Mouse (Mus musculus): ENCODE results near the gene Serinc2. TPM values are rescaled to one million over a fixed set of nuclear protein-coding genes. Genes with fewer than 3 reads are reported as not detected.

Gene Serinc2
- polyA plus RNA-seq, 1 experiment from 2014 or later = 10.8 TPM

DNA sequence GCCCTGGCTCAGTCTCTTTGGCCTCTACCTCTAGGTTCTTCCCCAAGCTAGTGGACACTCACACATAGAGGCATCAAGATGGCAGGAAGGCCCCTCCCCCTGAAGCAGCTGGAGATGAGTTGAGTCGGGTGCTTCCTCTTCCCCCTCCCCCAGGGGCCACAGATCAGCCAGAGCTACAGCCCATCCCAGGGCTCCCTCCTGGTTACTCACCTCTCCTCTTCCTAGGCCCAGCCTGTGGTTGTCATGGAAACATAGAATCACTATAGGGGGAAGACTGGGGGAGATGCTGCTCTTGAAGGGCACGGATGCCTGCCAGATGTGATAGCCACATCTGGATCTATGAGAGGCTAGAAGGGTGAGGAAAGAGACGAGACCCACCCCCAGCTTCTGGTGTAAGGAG, 25.7 kb upstream of the Serinc2 start:
- no peak overlapping the region for H3K9ac ChIP-seq (ENCODE audit: low read depth, low read length)
- no peaks in the 10 kb centered on the region for H3K9me3 ChIP-seq (replicated peaks; ENCODE audit: control insufficient read depth, low read length)
- H3K27ac ChIP-seq (ENCODE audit: low read depth, low read length) = no peak overlapping the region
- no peak overlapping the region for H3K4me3 ChIP-seq (ENCODE audit: low read depth, low read length)
- no peak for ATAC-seq (replicated peaks; ENCODE audit: insufficient number of reproducible peaks, low FRiP score, low TSS enrichment)
- no peak overlapping the region for H3K4me2 ChIP-seq
- peaks cover 13% of the 10 kb centered on the region; the same call in 1 of the 2 replicates for H3K4me1 ChIP-seq (ENCODE audit: control insufficient read depth, insufficient read depth, low read length)
- peaks cover 23% of the 10 kb centered on the region for H3K27me3 ChIP-seq (ENCODE audit: control insufficient read depth, insufficient read depth, low read length)
- 26% methylated on average over 3 of the region's 3 CpGs for WGBS (ENCODE audit: insufficient replicate concordance)
- no peaks in the 10 kb centered on the region for H3K36me3 ChIP-seq (ENCODE audit: control insufficient read depth, insufficient read depth, low read length)

DNA sequence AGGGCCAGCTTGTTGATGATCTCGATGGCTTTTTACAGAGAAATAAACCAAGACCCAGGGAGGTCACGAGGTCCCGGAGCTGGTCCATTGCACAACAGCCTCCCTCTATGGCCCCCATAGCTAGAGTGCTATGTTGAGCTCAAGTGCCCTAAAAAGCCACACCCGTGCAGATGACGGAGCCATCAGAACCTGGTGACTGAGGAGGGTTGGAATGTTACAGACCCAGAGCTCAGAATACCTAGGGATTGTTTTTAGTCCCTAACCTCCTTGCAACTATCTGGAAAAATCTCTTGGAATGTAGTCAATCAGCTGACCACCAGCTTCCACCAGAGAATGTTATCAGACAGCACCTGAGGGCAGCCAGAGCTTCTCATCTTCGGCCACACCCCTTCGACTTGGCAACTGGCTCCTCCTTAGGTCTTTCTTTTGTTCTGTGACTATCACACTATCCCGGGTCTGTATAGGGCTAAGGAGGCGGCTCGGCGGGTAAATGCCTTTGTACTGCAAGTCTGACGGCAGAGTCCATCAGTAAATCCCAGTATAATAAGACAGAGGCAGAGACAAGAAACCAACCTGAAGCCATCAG, 23.4 kb upstream of the Serinc2 start:
- no peaks in the 10 kb centered on the region for H3K9me3 ChIP-seq (replicated peaks; ENCODE audit: control insufficient read depth, low read length)
- no peak overlapping the region for H3K4me2 ChIP-seq
- H3K27ac ChIP-seq (ENCODE audit: low read depth, low read length) = no peak overlapping the region
- peaks cover 8% of the 10 kb centered on the region; the same call in 1 of the 2 replicates for H3K4me1 ChIP-seq (ENCODE audit: control insufficient read depth, insufficient read depth, low read length)
- no peak for ATAC-seq (replicated peaks; ENCODE audit: insufficient number of reproducible peaks, low FRiP score, low TSS enrichment)
- no peak overlapping the region for H3K9ac ChIP-seq (ENCODE audit: low read depth, low read length)
- no peaks in the 10 kb centered on the region for H3K36me3 ChIP-seq (ENCODE audit: control insufficient read depth, insufficient read depth, low read length)
- peaks cover 10% of the 10 kb centered on the region for H3K27me3 ChIP-seq (ENCODE audit: control insufficient read depth, insufficient read depth, low read length)
- WGBS (ENCODE audit: insufficient replicate concordance) = 45% methylated on average over 12 of the region's 12 CpGs
- no peak overlapping the region for H3K4me3 ChIP-seq (ENCODE audit: low read depth, low read length)

DNA sequence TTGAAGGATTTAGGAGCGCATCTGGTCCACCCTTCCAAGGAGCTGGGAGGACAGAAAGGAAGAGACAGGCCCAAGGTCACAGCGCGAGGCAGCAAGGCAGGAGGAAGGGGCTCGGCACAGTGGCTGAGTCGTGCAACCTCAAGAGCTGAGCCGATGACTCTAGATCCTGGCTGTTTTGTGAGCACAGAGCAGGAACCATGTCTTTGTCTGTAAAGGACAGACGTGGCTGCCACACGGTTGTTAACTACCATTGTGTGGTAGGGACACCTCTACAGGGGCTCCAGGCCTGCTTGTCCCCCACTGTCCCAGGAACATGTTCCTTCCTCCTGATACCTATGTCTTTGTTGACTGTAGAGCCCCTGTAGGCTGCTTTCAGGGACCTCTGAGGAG, 20.6 kb upstream of the Serinc2 start:
- Histone ChIP-seq H3K9ac (ENCODE audit: low read depth, low read length) (no peak overlapping the region), H3K27me3 (ENCODE audit: control insufficient read depth, insufficient read depth, low read length) (0 out of 2 replicates have a peak, but pooled peaks cover 2% of the 10 kb centered on the region), H3K27ac (ENCODE audit: low read depth, low read length) (no peak overlapping the region), H3K4me3 (ENCODE audit: low read depth, low read length) (no peak overlapping the region), H3K4me2 (no peak overlapping the region), H3K9me3 (replicated peaks; ENCODE audit: control insufficient read depth, low read length) (no peaks in the 10 kb centered on the region), H3K36me3 (ENCODE audit: control insufficient read depth, insufficient read depth, low read length) (no peaks in the 10 kb centered on the region), H3K4me1 (ENCODE audit: control insufficient read depth, insufficient read depth, low read length) (peaks cover 11% of the 10 kb centered on the region; the same call in 1 of the 2 replicates)
- WGBS (ENCODE audit: insufficient replicate concordance) = 54% methylated on average over 8 of the region's 8 CpGs
- ATAC-seq (replicated peaks; ENCODE audit: insufficient number of reproducible peaks, low FRiP score, low TSS enrichment) = no peak

DNA sequence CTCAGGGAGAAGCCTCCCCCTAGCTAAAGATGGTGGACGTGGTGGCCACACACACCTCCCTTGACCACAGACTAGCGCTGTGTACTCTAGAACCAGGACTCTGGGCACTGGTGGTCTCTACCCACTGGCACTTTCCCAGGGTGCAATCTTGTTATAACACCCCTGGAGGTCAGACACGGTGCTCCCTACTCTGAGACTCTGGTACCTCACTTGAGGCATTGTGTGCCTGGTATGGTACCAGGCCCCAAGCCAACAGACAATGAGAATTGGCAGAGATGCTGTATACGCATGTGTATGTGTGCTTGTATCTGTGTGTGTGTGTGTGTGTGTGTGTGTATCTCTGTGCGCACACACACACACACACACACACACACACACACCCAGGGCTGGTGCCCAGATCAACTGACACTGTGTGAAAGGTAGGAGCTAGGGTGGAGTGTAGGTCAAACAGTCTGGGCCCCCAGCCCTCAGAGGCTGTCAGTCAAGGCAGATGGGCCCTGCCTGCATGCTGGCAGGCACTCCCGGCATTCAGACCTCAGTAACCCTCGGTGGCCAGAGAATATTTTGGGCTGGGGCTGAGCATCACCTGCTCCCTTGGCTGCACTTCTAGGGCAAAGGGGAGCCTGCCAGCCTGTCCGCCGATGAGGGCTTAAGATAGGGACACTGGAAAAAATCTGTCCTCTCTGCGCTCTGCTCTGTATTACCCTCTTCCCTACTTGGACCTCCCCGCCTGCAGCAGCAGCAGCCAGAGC, 20.0 kb upstream of the Serinc2 start:
- no peaks in the 10 kb centered on the region for H3K36me3 ChIP-seq (ENCODE audit: control insufficient read depth, insufficient read depth, low read length)
- 65% methylated on average over 11 of the region's 11 CpGs for WGBS (ENCODE audit: insufficient replicate concordance)
- no peak overlapping the region for H3K4me3 ChIP-seq (ENCODE audit: low read depth, low read length)
- H3K4me2 ChIP-seq = no peak overlapping the region
- H3K9ac ChIP-seq (ENCODE audit: low read depth, low read length) = no peak overlapping the region
- H3K4me1 ChIP-seq (ENCODE audit: control insufficient read depth, insufficient read depth, low read length) = peaks cover 11% of the 10 kb centered on the region; the same call in 1 of the 2 replicates
- H3K27me3 ChIP-seq (ENCODE audit: control insufficient read depth, insufficient read depth, low read length) = 0 out of 2 replicates have a peak, but pooled peaks cover 2% of the 10 kb centered on the region
- no peaks in the 10 kb centered on the region for H3K9me3 ChIP-seq (replicated peaks; ENCODE audit: control insufficient read depth, low read length)
- no peak for ATAC-seq (replicated peaks; ENCODE audit: insufficient number of reproducible peaks, low FRiP score, low TSS enrichment)
- H3K27ac ChIP-seq (ENCODE audit: low read depth, low read length) = no peak overlapping the region

GRCm38 (mm10) chr4:130297123-130297529, 18.1 kb upstream of the Serinc2 start:
- ATAC-seq (replicated peaks; ENCODE audit: insufficient number of reproducible peaks, low FRiP score, low TSS enrichment) = peak; percentile 59; the same call in 1 of the 2 replicates
- H3K36me3 ChIP-seq (ENCODE audit: control insufficient read depth, insufficient read depth, low read length) = no peaks in the 10 kb centered on the region
- peaks cover 11% of the 10 kb centered on the region; the same call in 1 of the 2 replicates for H3K4me1 ChIP-seq (ENCODE audit: control insufficient read depth, insufficient read depth, low read length)
- no peak overlapping the region for H3K9ac ChIP-seq (ENCODE audit: low read depth, low read length)
- H3K27ac ChIP-seq (ENCODE audit: low read depth, low read length) = no peak overlapping the region
- H3K27me3 ChIP-seq (ENCODE audit: control insufficient read depth, insufficient read depth, low read length) = 0 out of 2 replicates have a peak, but pooled peaks cover 2% of the 10 kb centered on the region
- no peak overlapping the region for H3K4me3 ChIP-seq (ENCODE audit: low read depth, low read length)
- no peaks in the 10 kb centered on the region for H3K9me3 ChIP-seq (replicated peaks; ENCODE audit: control insufficient read depth, low read length)
- WGBS (ENCODE audit: insufficient replicate concordance) = 19% methylated on average over 13 of the region's 13 CpGs
- H3K4me2 ChIP-seq = peak overlapping the region; percentile 34

GRCm38 (mm10) chr4:130296243-130296965, 17.4 kb upstream of the Serinc2 start:
- no peak overlapping the region for H3K27ac ChIP-seq (ENCODE audit: low read depth, low read length)
- no peak for ATAC-seq (replicated peaks; ENCODE audit: insufficient number of reproducible peaks, low FRiP score, low TSS enrichment)
- H3K9ac ChIP-seq (ENCODE audit: low read depth, low read length) = no peak overlapping the region
- WGBS (ENCODE audit: insufficient replicate concordance) = 75% methylated on average over 13 of the region's 13 CpGs
- H3K4me3 ChIP-seq (ENCODE audit: low read depth, low read length) = no peak overlapping the region
- 0 out of 2 replicates have a peak, but pooled peaks cover 2% of the 10 kb centered on the region for H3K27me3 ChIP-seq (ENCODE audit: control insufficient read depth, insufficient read depth, low read length)
- H3K9me3 ChIP-seq (replicated peaks; ENCODE audit: control insufficient read depth, low read length) = no peaks in the 10 kb centered on the region
- no peaks in the 10 kb centered on the region for H3K36me3 ChIP-seq (ENCODE audit: control insufficient read depth, insufficient read depth, low read length)
- H3K4me1 ChIP-seq (ENCODE audit: control insufficient read depth, insufficient read depth, low read length) = peaks cover 11% of the 10 kb centered on the region; the same call in 1 of the 2 replicates
- H3K4me2 ChIP-seq = no peak overlapping the region

- H3K4me1 ChIP-seq (ENCODE audit: control insufficient read depth, insufficient read depth, low read length) = peaks cover 11% of the 10 kb centered on the region; the same call in 1 of the 2 replicates
- 49% methylated on average over 23 of the region's 23 CpGs for WGBS (ENCODE audit: insufficient replicate concordance)
- H3K9ac ChIP-seq (ENCODE audit: low read depth, low read length) = no peak overlapping the region
- H3K36me3 ChIP-seq (ENCODE audit: control insufficient read depth, insufficient read depth, low read length) = no peaks in the 10 kb centered on the region
- no peaks in the 10 kb centered on the region for H3K9me3 ChIP-seq (replicated peaks; ENCODE audit: control insufficient read depth, low read length)
- 0 out of 2 replicates have a peak, but pooled peaks have one; percentile 50 for ATAC-seq (replicated peaks; ENCODE audit: insufficient number of reproducible peaks, low FRiP score, low TSS enrichment)
- H3K27ac ChIP-seq (ENCODE audit: low read depth, low read length) = 0 out of 2 replicates have a peak overlapping the region, but pooled peaks have one; percentile 31
- no peak overlapping the region for H3K4me3 ChIP-seq (ENCODE audit: low read depth, low read length)
- peak overlapping the region; percentile 3; the same call in 1 of the 2 replicates for H3K4me2 ChIP-seq
- no peaks in the 10 kb centered on the region for H3K27me3 ChIP-seq (ENCODE audit: control insufficient read depth, insufficient read depth, low read length)
Measured at GRCm38 (mm10) chr4:130295047-130295745, 16.2 kb upstream of the Serinc2 start.

GRCm38 (mm10) chr4:130294513-130294912, 15.5 kb upstream of the Serinc2 start:
- Histone ChIP-seq H3K27me3 (ENCODE audit: control insufficient read depth, insufficient read depth, low read length) (no peaks in the 10 kb centered on the region), H3K4me3 (ENCODE audit: low read depth, low read length) (no peak overlapping the region), H3K9me3 (replicated peaks; ENCODE audit: control insufficient read depth, low read length) (no peaks in the 10 kb centered on the region), H3K9ac (ENCODE audit: low read depth, low read length) (no peak overlapping the region), H3K27ac (ENCODE audit: low read depth, low read length) (no peak overlapping the region), H3K36me3 (ENCODE audit: control insufficient read depth, insufficient read depth, low read length) (no peaks in the 10 kb centered on the region), H3K4me1 (ENCODE audit: control insufficient read depth, insufficient read depth, low read length) (peaks cover 7% of the 10 kb centered on the region; the same call in 1 of the 2 replicates), H3K4me2 (no peak overlapping the region)
- no peak for ATAC-seq (replicated peaks; ENCODE audit: insufficient number of reproducible peaks, low FRiP score, low TSS enrichment)
- WGBS (ENCODE audit: insufficient replicate concordance) = 69% methylated on average over 8 of the region's 8 CpGs

All from heart, embryonic 11.5 days (tissue).